Mouse (Mus musculus) kidney, postnatal 4 days (tissue): ENCODE measurements around the gene Pllp.

ENCODE experiments used
- DNase-seq, 2 experiments: peaks; one replicate each; pipeline ENCODE4 v3.0.0; 2021; ENCODE audit warnings: mixed read lengths in 2 of 2

Gene Pllp

GRCm38 (mm10) chr8:94702844-94703813, 7.1 kb upstream of the Pllp start:
- peak; percentile 87 to 91 for DNase-seq

GRCm38 (mm10) chr8:94702156-94702555, 6.1 kb upstream of the Pllp start:
- DNase-seq = no peak

- DNase-seq = no peak
Observed at GRCm38 (mm10) chr8:94700421-94700935, 4.4 kb upstream of the Pllp start.

- no peak for DNase-seq
Observed at GRCm38 (mm10) chr8:94699366-94699765, 3.3 kb upstream of the Pllp start.

- DNase-seq = no peak
Observed at GRCm38 (mm10) chr8:94697956-94698355, 1.9 kb upstream of the Pllp start.

GRCm38 (mm10) chr8:94696566-94696965, 488 bp upstream of the Pllp start:
- no peak for DNase-seq

- DNase-seq = peak; percentile 37 to 54
Observed at GRCm38 (mm10) chr8:94695341-94695993, 611 bp downstream of the Pllp start.

- DNase-seq = no peak
Observed at GRCm38 (mm10) chr8:94694701-94695100, 1.4 kb downstream of the Pllp start.

- peak in 1 of 2 experiments; percentile 19 for DNase-seq
Observed at GRCm38 (mm10) chr8:94685953-94686352, 10.1 kb downstream of the Pllp start.

- DNase-seq = no peak
Observed at GRCm38 (mm10) chr8:94684287-94684686, 11.8 kb downstream of the Pllp start.

- peak in 1 of 2 experiments; percentile 38 for DNase-seq
Observed at GRCm38 (mm10) chr8:94682732-94683524, 13.2 kb downstream of the Pllp start.

- DNase-seq = no peak
Observed at GRCm38 (mm10) chr8:94680414-94680813, 15.7 kb downstream of the Pllp start.

GRCm38 (mm10) chr8:94678582-94678981, 17.5 kb downstream of the Pllp start:
- peak in 1 of 2 experiments; percentile 32 for DNase-seq

- DNase-seq = no peak
Observed at GRCm38 (mm10) chr8:94675923-94676322, 20.2 kb downstream of the Pllp start.

- DNase-seq = peak in 1 of 2 experiments; percentile 24
Observed at GRCm38 (mm10) chr8:94674384-94674783, 21.7 kb downstream of the Pllp start.

- DNase-seq = peak; percentile 96 to 98
Observed at GRCm38 (mm10) chr8:94666456-94667308, 29.4 kb downstream of the Pllp start, which contains the start of gene Arl2bp. Gene Arl2bp (plus strand): TSS chr8:94666600.

GRCm38 (mm10) chr8:94664722-94665121, 31.4 kb downstream of the Pllp start:
- DNase-seq = no peak

GRCm38 (mm10) chr8:94660418-94660817, 35.7 kb downstream of the Pllp start:
- DNase-seq = no peak

GRCm38 (mm10) chr8:94658031-94658430, 38.0 kb downstream of the Pllp start:
- no peak for DNase-seq

GRCm38 (mm10) chr8:94654994-94655393, 41.1 kb downstream of the Pllp start:
- DNase-seq = no peak

- DNase-seq = no peak
Observed at GRCm38 (mm10) chr8:94652951-94653350, 43.1 kb downstream of the Pllp start.

- no peak for DNase-seq
Observed at GRCm38 (mm10) chr8:94649496-94649895, 46.6 kb downstream of the Pllp start.
